ENCODE assay signal across 26 mouse cellular contexts in the genomic region with DNA sequence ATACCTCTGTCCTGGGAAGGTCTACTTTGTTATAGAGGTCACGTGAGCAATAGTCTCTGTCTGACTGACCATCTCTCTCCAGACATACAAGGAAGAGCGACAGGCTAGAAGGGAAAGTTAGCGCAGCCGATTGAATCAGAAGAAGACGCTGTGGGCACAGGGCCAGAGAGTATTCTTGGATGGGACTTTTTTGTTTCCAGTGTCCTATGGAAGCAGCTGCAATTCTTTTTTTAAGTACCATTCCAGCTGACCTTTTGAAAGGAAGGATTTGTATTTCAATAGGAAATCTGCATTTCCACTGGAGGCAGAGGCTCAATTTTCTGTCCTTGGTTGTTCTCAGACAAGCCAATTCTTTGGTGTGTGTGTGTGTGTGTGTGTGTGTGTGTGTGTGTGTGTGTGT. TPM values are rescaled to one million over a fixed set of nuclear protein-coding genes. Genes with fewer than 3 reads are reported as not detected.
"Had no signal": no experiment of that assay in that cellular context is flagged by ENCODE, and none has a peak within 500 bp of the region (broad histone marks: within the 10 kb centered on the region; RNA-seq: fewer than 3 reads in every experiment).

No protein-coding gene starts in this region.

- H3K27ac ChIP-seq: heart, adult 2 months; heart, embryonic 13.5 days; heart, embryonic 15.5 days; hindbrain, embryonic 13.5 days; hindbrain, embryonic 15.5 days; hindbrain, postnatal 0 days; kidney, embryonic 15.5 days; kidney, postnatal 0 days; limb, embryonic 13.5 days; limb, embryonic 15.5 days; liver, embryonic 12.5 days had no signal

- H3K4me2 ChIP-seq: heart, embryonic 11.5 days; heart, embryonic 13.5 days; heart, embryonic 15.5 days; hindbrain, embryonic 13.5 days; hindbrain, embryonic 15.5 days; kidney, embryonic 15.5 days; limb, embryonic 13.5 days; limb, embryonic 15.5 days; liver, embryonic 12.5 days had no signal

- H3K4me1 ChIP-seq: heart, embryonic 15.5 days; hindbrain, embryonic 13.5 days; hindbrain, embryonic 15.5 days; kidney, embryonic 15.5 days; limb, embryonic 13.5 days; limb, embryonic 15.5 days had no signal

- H3K9me3 ChIP-seq: heart, embryonic 13.5 days; heart, embryonic 15.5 days; hindbrain, embryonic 13.5 days; hindbrain, embryonic 15.5 days; kidney, embryonic 15.5 days; limb, embryonic 13.5 days; limb, embryonic 15.5 days; liver, embryonic 12.5 days had no signal

- H3K9ac ChIP-seq: heart, embryonic 13.5 days; heart, embryonic 15.5 days; hindbrain, embryonic 13.5 days; hindbrain, embryonic 15.5 days; kidney, embryonic 15.5 days; limb, embryonic 13.5 days; limb, embryonic 15.5 days; liver, embryonic 12.5 days had no signal

- H3K4me3 ChIP-seq: heart, adult 2 months; heart, embryonic 13.5 days; heart, embryonic 15.5 days; hindbrain, embryonic 13.5 days; hindbrain, embryonic 15.5 days; kidney, embryonic 15.5 days; limb, embryonic 13.5 days; limb, embryonic 15.5 days; liver, embryonic 12.5 days had no signal

- H3K36me3 ChIP-seq: heart, embryonic 13.5 days; heart, embryonic 15.5 days; hindbrain, embryonic 13.5 days; hindbrain, embryonic 15.5 days; kidney, embryonic 15.5 days; limb, embryonic 13.5 days; limb, embryonic 15.5 days; liver, embryonic 12.5 days had no signal

- DNase-seq: gastrocnemius, postnatal 36 days; heart, adult 2 months; heart, postnatal 14 days; heart, postnatal 36 days; kidney, adult 11 months; kidney, adult 2 months; kidney, adult 9 months; kidney, postnatal 14 days; kidney, postnatal 36 days; layer of hippocampus, adult 9-11 months; layer of hippocampus, postnatal 36 days; left cerebral cortex, postnatal 4 days had no signal

- ATAC-seq: hindbrain, postnatal 0 days; intestine, embryonic 16.5 days; liver, embryonic 12.5 days had no signal

- H3K27me3 ChIP-seq: heart, embryonic 13.5 days; heart, embryonic 15.5 days; hindbrain, embryonic 15.5 days; kidney, embryonic 15.5 days; limb, embryonic 13.5 days; limb, embryonic 15.5 days; liver, embryonic 12.5 days had no signal

RNA-seq across cellular contexts. Expression of gene Zfp536, which starts 52.3 kb away (rescaled TPM):
- total RNA-seq: hematopoietic stem cell, adult 5-6 weeks; liver, adult 2 months had no signal
- polyA plus RNA-seq: liver, adult 2 months had no signal
